Mouse (Mus musculus): ENCODE data around the gene Adgb. TPM values are rescaled to one million over a fixed set of nuclear protein-coding genes. Genes with fewer than 3 reads are reported as not detected.

Adgb gene
- polyA plus RNA-seq, 1 experiment from 2014 or later = 0.17 TPM

GRCm38 (mm10) chr10:10429635-10430034 lies 42.5 kb downstream of the Adgb start:
- Histone ChIP-seq H3K4me2 (no peak overlapping the region), H3K9me3 (no peaks in the 10 kb centered on the region), H3K9ac (no peak overlapping the region), H3K4me3 (no peak overlapping the region), H3K27ac (replicated peaks) (no peak overlapping the region), H3K36me3 (no peaks in the 10 kb centered on the region), H3K27me3 (no peaks in the 10 kb centered on the region), H3K4me1 (replicated peaks) (no peaks in the 10 kb centered on the region)
- WGBS = 82% methylated on average over 5 of the region's 5 CpGs
- ATAC-seq (ENCODE audit: low FRiP score, low read depth) = no peak

DNA sequence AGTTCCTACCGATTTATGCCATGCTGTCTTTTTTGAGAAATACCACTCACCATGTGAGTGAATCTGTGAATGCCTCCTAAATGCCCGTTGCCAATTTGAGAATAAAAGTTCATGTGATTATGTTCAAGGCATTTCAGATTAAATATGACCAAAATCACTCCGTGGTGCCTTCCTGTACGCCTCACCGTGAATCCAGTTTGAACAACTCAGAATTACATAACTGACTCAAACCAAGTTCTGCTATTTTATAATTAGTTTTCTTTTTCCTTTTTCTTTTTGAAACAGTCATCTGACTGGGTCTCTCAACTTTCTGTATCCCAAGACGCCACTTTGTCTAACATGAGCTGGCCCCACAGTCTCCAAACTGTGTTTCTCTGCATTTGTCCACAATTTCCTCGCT lies 43.1 kb downstream of the Adgb start:
- Histone ChIP-seq H3K27ac (replicated peaks) (no peak overlapping the region), H3K36me3 (no peaks in the 10 kb centered on the region), H3K4me1 (replicated peaks) (no peaks in the 10 kb centered on the region), H3K9ac (no peak overlapping the region), H3K4me2 (no peak overlapping the region), H3K27me3 (no peaks in the 10 kb centered on the region), H3K9me3 (no peaks in the 10 kb centered on the region), H3K4me3 (no peak overlapping the region)
- 92% methylated on average over 7 of the region's 7 CpGs for WGBS
- no peak for ATAC-seq (ENCODE audit: low FRiP score, low read depth)

DNA sequence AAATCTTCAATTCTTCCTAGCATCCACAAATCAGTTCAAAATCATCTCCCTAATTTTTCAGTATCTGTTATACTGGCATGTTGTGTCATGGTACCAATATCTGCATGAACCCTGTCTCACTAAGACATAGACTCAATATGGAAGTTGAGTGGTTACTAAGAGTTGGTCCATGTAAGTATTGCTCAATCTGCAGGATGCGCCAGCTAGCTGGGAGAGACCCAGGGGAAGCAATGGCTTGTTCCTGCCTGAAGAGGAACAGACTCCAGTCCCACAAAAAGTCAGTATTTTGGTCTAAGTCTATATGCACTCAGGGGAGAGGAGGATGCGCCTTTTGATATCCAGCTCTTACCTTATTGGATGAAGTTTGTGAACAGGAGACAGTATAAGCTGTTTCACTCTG lies 47.7 kb downstream of the Adgb start:
- WGBS = 99% methylated on average over 2 of the region's 2 CpGs
- Histone ChIP-seq H3K4me3 (no peak overlapping the region), H3K27me3 (no peaks in the 10 kb centered on the region), H3K9me3 (no peaks in the 10 kb centered on the region), H3K27ac (replicated peaks) (no peak overlapping the region), H3K36me3 (no peaks in the 10 kb centered on the region), H3K9ac (no peak overlapping the region), H3K4me1 (replicated peaks) (no peaks in the 10 kb centered on the region), H3K4me2 (no peak overlapping the region)
- no peak for ATAC-seq (ENCODE audit: low FRiP score, low read depth)

DNA sequence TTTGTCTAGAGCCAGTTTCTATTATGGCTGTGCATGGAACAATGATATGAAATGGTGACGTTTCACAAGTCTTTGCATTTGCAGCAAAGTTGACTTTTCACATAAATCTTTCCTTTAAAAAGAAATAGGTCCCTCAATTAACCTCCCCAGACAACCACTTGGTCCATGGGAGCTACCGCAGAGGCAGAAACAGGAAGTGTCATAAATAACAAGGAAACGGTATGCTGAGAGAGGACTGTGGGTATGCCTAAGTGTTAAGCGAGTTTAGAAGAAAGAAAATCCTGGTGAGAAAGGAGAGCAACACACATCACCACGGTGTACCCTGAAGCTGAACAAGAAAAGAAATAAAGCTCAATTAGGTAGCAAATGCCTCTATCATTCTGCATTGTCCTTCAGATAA lies 61.1 kb downstream of the Adgb start:
- Histone ChIP-seq H3K9me3 (no peaks in the 10 kb centered on the region), H3K4me3 (no peak overlapping the region), H3K27ac (replicated peaks) (no peak overlapping the region), H3K4me2 (no peak overlapping the region), H3K27me3 (no peaks in the 10 kb centered on the region), H3K9ac (no peak overlapping the region), H3K4me1 (replicated peaks) (no peaks in the 10 kb centered on the region), H3K36me3 (no peaks in the 10 kb centered on the region)
- no peak for ATAC-seq (ENCODE audit: low FRiP score, low read depth)
- 84% methylated on average over 5 of the region's 5 CpGs for WGBS

DNA sequence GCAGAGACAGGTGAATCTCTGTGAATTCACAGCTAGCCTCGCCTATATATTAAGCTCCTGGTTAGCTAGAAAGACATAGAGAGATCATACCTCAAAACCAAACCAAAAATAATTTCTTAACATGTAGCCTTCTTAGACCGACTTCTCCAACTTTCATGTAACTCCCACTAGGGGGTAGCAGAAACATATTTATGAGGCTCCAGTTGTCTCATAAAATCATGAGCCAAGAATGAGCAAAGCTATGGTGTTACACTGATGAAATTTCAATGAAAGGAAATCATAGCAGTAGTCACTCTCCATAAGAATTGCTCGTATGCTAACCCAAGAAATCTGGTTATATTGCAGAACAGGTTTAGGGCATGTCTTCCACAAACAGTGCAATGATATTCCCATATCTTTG lies 64.0 kb downstream of the Adgb start:
- 43% methylated on average over 3 of the region's 3 CpGs for WGBS

DNA sequence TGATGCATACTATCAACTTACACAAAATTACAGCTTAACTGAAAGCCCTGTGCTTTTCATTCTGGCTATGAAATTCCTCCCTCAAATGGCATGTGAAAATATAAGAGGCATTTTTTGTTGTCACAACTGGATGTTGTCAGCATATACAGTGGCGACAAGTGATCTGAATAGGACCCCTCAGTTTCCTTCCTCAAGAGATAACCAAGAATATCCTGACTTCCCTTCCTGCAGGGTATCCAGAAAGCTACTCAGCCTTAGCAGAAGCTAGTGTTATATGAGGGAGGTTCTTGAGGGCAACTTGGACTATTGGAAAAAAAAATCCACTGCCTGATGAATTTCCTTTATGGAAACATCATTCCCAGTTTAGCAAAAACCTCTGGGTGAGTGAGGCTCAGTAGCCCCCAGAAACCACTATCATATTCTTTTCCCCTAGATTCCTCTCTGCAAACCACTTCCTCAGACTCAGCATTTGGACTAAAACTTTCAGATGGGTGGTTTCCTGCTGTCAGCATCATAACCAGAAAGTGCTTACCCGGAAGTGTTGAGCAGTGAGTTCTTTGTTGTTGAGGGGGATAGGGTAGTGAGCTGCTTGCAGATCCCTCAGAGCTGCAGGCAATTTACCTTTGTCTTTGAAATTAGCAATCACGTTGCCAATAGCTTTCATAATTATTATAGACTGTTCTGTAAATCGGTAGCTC lies 76.2 kb downstream of the Adgb start:
- WGBS = 78% methylated on average over 4 of the region's 4 CpGs
- H3K9ac ChIP-seq = no peak overlapping the region
- H3K4me1 ChIP-seq (replicated peaks) = no peaks in the 10 kb centered on the region
- no peak overlapping the region for H3K4me3 ChIP-seq
- ATAC-seq (ENCODE audit: low FRiP score, low read depth) = no peak
- no peaks in the 10 kb centered on the region for H3K27me3 ChIP-seq
- H3K36me3 ChIP-seq = no peaks in the 10 kb centered on the region
- no peak overlapping the region for H3K4me2 ChIP-seq
- no peaks in the 10 kb centered on the region for H3K9me3 ChIP-seq
- H3K27ac ChIP-seq (replicated peaks) = no peak overlapping the region

More for the DNA sequence above, 64.0 kb downstream of the Adgb start:
- Histone ChIP-seq H3K4me1 (replicated peaks) (no peaks in the 10 kb centered on the region), H3K9me3 (no peaks in the 10 kb centered on the region), H3K27me3 (no peaks in the 10 kb centered on the region), H3K36me3 (no peaks in the 10 kb centered on the region), H3K4me2 (no peak overlapping the region), H3K9ac (no peak overlapping the region), H3K27ac (replicated peaks) (no peak overlapping the region), H3K4me3 (no peak overlapping the region)
- ATAC-seq (ENCODE audit: low FRiP score, low read depth) = peak; percentile 79

DNA sequence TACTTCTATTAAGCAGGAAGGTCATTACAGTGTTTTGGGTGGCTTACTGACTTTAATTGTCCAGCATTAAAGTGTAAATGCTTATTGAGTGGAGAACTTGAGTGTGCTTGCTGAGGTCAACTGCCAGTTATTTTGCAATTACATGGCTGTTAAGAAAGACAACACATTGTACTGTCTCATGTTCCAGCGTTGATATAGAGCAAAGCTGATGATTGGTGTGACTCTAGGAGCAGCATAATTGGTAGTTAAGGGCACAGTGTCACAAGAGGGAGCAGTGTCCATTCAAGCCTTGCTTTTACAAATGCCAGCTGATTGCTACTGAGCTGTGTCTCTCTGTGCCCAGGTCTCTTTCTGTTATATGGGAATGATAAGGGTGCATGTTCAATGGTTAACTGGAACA lies 97.5 kb downstream of the Adgb start:
- Histone ChIP-seq H3K27ac (replicated peaks) (no peak overlapping the region), H3K4me1 (replicated peaks) (no peaks in the 10 kb centered on the region), H3K36me3 (no peaks in the 10 kb centered on the region), H3K4me2 (no peak overlapping the region), H3K27me3 (no peaks in the 10 kb centered on the region), H3K9ac (no peak overlapping the region), H3K4me3 (no peak overlapping the region), H3K9me3 (no peaks in the 10 kb centered on the region)
- 50% methylated on average over 1 of the region's 1 CpGs for WGBS
- ATAC-seq (ENCODE audit: low FRiP score, low read depth) = no peak

DNA sequence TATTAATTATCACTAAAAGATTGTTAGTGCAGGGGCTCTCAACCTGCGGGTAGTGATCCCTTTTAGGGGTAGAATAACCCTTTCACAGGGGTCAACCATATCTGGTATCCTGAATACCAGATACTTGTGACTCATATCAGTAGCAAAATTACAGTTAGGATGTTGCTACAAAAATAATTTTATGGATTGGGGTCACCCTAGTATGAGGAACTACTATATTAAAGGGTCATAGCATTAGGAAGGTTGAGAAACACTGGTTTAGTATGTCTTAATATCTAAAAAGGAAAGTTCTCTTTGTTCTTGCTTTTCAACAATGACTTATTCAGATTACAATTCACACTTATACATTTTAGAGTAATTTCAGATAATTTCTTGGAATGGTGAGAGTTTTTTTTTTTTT lies 108.1 kb downstream of the Adgb start:
- Histone ChIP-seq H3K4me3 (no peak overlapping the region), H3K27me3 (no peaks in the 10 kb centered on the region), H3K9ac (no peak overlapping the region), H3K4me2 (no peak overlapping the region), H3K36me3 (no peaks in the 10 kb centered on the region), H3K4me1 (replicated peaks) (no peaks in the 10 kb centered on the region), H3K27ac (replicated peaks) (no peak overlapping the region), H3K9me3 (no peaks in the 10 kb centered on the region)
- no peak for ATAC-seq (ENCODE audit: low FRiP score, low read depth)
- 79% methylated on average over 1 of the region's 1 CpGs for WGBS

- Histone ChIP-seq H3K9me3 (no peaks in the 10 kb centered on the region), H3K27ac (replicated peaks) (no peak overlapping the region), H3K4me3 (no peak overlapping the region), H3K4me1 (replicated peaks) (no peaks in the 10 kb centered on the region), H3K27me3 (no peaks in the 10 kb centered on the region), H3K9ac (no peak overlapping the region), H3K4me2 (no peak overlapping the region), H3K36me3 (no peaks in the 10 kb centered on the region)
- WGBS = 12% methylated on average over 3 of the region's 3 CpGs
- peak; percentile 94 for ATAC-seq (ENCODE audit: low FRiP score, low read depth)
Measured at GRCm38 (mm10) chr10:10355605-10356227, 116.4 kb downstream of the Adgb start.

- Histone ChIP-seq H3K4me1 (replicated peaks) (no peaks in the 10 kb centered on the region), H3K9ac (no peak overlapping the region), H3K4me3 (no peak overlapping the region), H3K4me2 (no peak overlapping the region), H3K27ac (replicated peaks) (no peak overlapping the region), H3K27me3 (no peaks in the 10 kb centered on the region), H3K9me3 (no peaks in the 10 kb centered on the region), H3K36me3 (no peaks in the 10 kb centered on the region)
- 85% methylated on average over 3 of the region's 3 CpGs for WGBS
- ATAC-seq (ENCODE audit: low FRiP score, low read depth) = no peak
Measured at GRCm38 (mm10) chr10:10352184-10352583, 119.9 kb downstream of the Adgb start.

DNA sequence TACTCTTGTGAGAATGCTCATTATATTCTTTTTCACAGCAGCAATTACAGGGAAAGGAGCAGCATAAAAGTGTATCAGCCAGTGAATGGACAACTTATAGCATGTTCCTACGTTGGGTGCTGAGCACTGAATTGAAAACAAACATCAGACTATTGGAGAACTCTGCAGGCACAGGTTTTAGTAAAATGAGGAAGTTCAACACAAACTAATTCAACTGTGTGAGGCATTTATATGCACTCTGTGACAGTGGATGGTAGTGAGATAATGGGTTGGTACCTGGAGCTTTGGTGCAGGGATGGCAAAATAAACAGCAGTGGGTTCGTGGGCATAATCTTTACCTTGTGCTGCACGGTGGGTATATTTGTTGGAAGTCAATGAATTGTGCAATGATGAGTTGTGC lies 121.6 kb downstream of the Adgb start:
- Histone ChIP-seq H3K36me3 (no peaks in the 10 kb centered on the region), H3K4me3 (no peak overlapping the region), H3K9me3 (no peaks in the 10 kb centered on the region), H3K4me1 (replicated peaks) (no peaks in the 10 kb centered on the region), H3K9ac (no peak overlapping the region), H3K27me3 (no peaks in the 10 kb centered on the region), H3K27ac (replicated peaks) (no peak overlapping the region), H3K4me2 (no peak overlapping the region)
- WGBS = 87% methylated on average over 3 of the region's 3 CpGs
- ATAC-seq (ENCODE audit: low FRiP score, low read depth) = no peak

- 92% methylated on average over 3 of the region's 3 CpGs for WGBS
- no peaks in the 10 kb centered on the region for H3K36me3 ChIP-seq
- no peak for ATAC-seq (ENCODE audit: low FRiP score, low read depth)
Measured at GRCm38 (mm10) chr10:10343930-10344329, 128.2 kb downstream of the Adgb start.

DNA sequence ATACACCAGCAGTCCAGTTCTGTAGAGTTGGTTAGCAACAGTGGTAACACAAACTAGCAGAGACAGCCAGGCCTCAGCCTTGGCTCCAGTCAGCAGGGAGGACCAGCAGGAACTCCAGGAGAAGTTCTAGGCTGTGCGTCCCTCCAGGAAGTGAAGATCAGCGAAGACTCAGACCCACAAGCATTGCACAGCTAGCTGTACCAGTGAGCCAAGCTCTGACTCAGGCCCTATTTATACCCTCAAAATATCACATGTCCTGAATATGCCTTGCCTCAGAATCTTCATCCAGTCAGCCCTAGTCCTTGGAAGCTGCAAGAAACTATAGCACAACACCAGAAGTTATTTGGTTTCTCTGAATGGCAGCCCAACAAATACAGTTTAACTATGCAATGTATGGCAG lies 146.6 kb downstream of the Adgb start:
- no peaks in the 10 kb centered on the region for H3K36me3 ChIP-seq
- no peaks in the 10 kb centered on the region for H3K27me3 ChIP-seq
- no peaks in the 10 kb centered on the region for H3K9me3 ChIP-seq
- H3K4me1 ChIP-seq (replicated peaks) = 0 out of 2 replicates have a peak, but pooled peaks cover 4% of the 10 kb centered on the region
- ATAC-seq (ENCODE audit: low FRiP score, low read depth) = no peak
- no peak overlapping the region for H3K9ac ChIP-seq
- no peak overlapping the region for H3K27ac ChIP-seq (replicated peaks)
- no peak overlapping the region for H3K4me3 ChIP-seq
- 94% methylated on average over 2 of the region's 2 CpGs for WGBS
- no peak overlapping the region for H3K4me2 ChIP-seq

More at GRCm38 (mm10) chr10:10343930-10344329, 128.2 kb downstream of the Adgb start:
- H3K9ac ChIP-seq = no peak overlapping the region
- H3K9me3 ChIP-seq = no peaks in the 10 kb centered on the region
- no peak overlapping the region for H3K4me2 ChIP-seq
- H3K27ac ChIP-seq (replicated peaks) = no peak overlapping the region
- no peaks in the 10 kb centered on the region for H3K4me1 ChIP-seq (replicated peaks)
- no peak overlapping the region for H3K4me3 ChIP-seq
- H3K27me3 ChIP-seq = no peaks in the 10 kb centered on the region
